Mouse (Mus musculus) ES-E14 (cell line): ENCODE data around the gene Amdhd1. TPM values are rescaled to one million over a fixed set of nuclear protein-coding genes. Genes with fewer than 3 reads are reported as not detected.

Source experiments
- DNase-seq: peaks from one replicate; pipeline ENCODE4 v3.0.0-alpha.2; 2013; ENCODE audit warnings: low read depth, low spot score
- H3K27ac ChIP-seq: 2 replicates; pipeline ENCODE4 v1.5.1; 2012; ENCODE audit warnings: low read depth, mild to moderate bottlenecking, low read length, moderate library complexity, mixed read lengths; ENCODE audit not compliant: poor library complexity, insufficient read depth, severe bottlenecking
- H3K36me3 ChIP-seq: 2 replicates; pipeline ENCODE4 v1.6.1; 2012; ENCODE audit warnings: mild to moderate bottlenecking, low read length, moderate library complexity, mixed read lengths; ENCODE audit not compliant: control insufficient read depth, poor library complexity, insufficient read depth, severe bottlenecking
- H3K4me1 ChIP-seq, 2 experiments: fragments of 150-350 bp in 1 of 2; sonication (generic) in 1 of 2; 2 replicates each; pipeline ENCODE4 v1.6.1; 2012; ENCODE audit warnings: low read length in 2 of 2, mild to moderate bottlenecking in 1 of 2, mixed read lengths in 1 of 2; ENCODE audit not compliant: control insufficient read depth in 2 of 2, insufficient read depth in 2 of 2, poor library complexity in 1 of 2
- H3K4me3 ChIP-seq, 2 experiments: fragments of 150-350 bp in 1 of 2; sonication (generic) in 1 of 2; 2 replicates each; pipeline ENCODE4 v1.5.1; 2012; ENCODE audit warnings: low read length in 2 of 2, low read depth in 1 of 2, mild to moderate bottlenecking in 1 of 2, mixed read lengths in 1 of 2; ENCODE audit not compliant: insufficient read depth in 1 of 2, poor library complexity in 1 of 2, severe bottlenecking in 1 of 2
- H3K9ac ChIP-seq: 2 replicates; pipeline ENCODE4 v1.6.1; 2012; ENCODE audit warnings: low read depth, mild to moderate bottlenecking, low read length, mixed read lengths; ENCODE audit not compliant: poor library complexity, insufficient read depth, severe bottlenecking
- H3K9me3 ChIP-seq: fragments of 150-350 bp; sonication (generic); 2 replicates; pipeline ENCODE4 v1.6.1; 2012; ENCODE audit warnings: low read depth, mild to moderate bottlenecking, low read length; ENCODE audit not compliant: control insufficient read depth, insufficient read depth
- CHD2 ChIP-seq: IDR thresholded peaks from 2 replicates; pipeline ENCODE4 v1.6.1; 2014; ENCODE audit warnings: mild to moderate bottlenecking, low read depth, low read length, inconsistent platforms
- HCFC1 ChIP-seq: IDR thresholded peaks from 2 replicates; pipeline ENCODE4 v1.6.1; 2012; ENCODE audit warnings: low read length, inconsistent platforms, borderline replicate concordance; ENCODE audit not compliant: insufficient read depth
- MAFK ChIP-seq: IDR thresholded peaks from 2 replicates; pipeline ENCODE4 v1.6.1; 2014; ENCODE audit warnings: mild to moderate bottlenecking, low read depth, low read length, inconsistent platforms; ENCODE audit not compliant: insufficient read depth
- ZC3H11A ChIP-seq: IDR thresholded peaks from 2 replicates; pipeline ENCODE4 v1.6.1; 2012; ENCODE audit warnings: low read depth, mild to moderate bottlenecking, inconsistent platforms, low read length, borderline replicate concordance
- ZNF384 ChIP-seq: IDR thresholded peaks from 2 replicates; pipeline ENCODE4 v1.6.1; 2012; ENCODE audit warnings: low read depth, low read length, inconsistent platforms
- in situ Hi-C, 2 experiments: fragments of 600-800 bp; cut with MboI; formaldehyde crosslinking; loops; one replicate each; pipeline ENCODE4 v1.15.1; 2025; ENCODE audit warnings: low sequenced_read_pairs in 2 of 2, inconsistent platforms in 1 of 2; ENCODE audit not compliant: unreplicated experiment in 2 of 2
- total RNA-seq: library from RNA; depleted of rRNA; stranded (reverse); fragments of 300-350 nt; gene quantifications from 2 replicates; pipeline ENCODE4 v1.2.3, GENCODE M21; 2012

Gene Amdhd1
- total RNA-seq, 1 experiment, result 0.40 TPM

DNA sequence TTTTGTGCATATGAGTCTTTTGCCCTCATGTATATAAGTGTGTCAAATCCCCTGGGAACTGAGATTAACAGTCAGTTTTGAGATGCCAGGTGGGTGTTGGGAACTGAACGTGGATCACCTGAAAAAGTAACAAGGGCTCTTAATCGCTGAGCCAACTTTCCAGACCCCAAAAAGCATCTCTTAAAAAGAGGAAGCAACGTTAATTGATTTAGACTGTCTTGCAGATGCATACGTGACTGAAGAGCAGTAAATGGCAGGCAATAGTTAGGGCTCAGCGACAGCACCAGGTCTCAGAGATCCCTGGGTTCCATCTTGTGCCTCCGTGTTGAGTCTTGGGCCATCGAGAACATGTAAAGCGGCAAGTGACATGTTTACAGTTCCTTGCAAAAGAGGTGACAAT lies 12.8 kb upstream of the Amdhd1 start:
- Histone ChIP-seq H3K36me3 (no peaks in the 10 kb centered on the region), H3K4me1 (peaks cover 1 to 10% of the 10 kb centered on the region in 2 experiments; a peak in 3 of 4 replicates), H3K9me3 (no peaks in the 10 kb centered on the region), H3K4me3 (no peak overlapping the region), H3K27ac (no peak overlapping the region), H3K9ac (no peak overlapping the region)
- no peak for DNase-seq
- in situ Hi-C loops, result no loop called here
- TF ChIP-seq ZNF384 (no peak), CHD2 (no peak), MAFK (no peak), ZC3H11A (no peak), HCFC1 (no peak)

GRCm38 (mm10) chr10:93549821-93550220 lies 10.0 kb upstream of the Amdhd1 start:
- Histone ChIP-seq H3K27ac (no peak overlapping the region), H3K9me3 (no peaks in the 10 kb centered on the region), H3K9ac (no peak overlapping the region; the same call in 1 of the 2 replicates), H3K36me3 (no peaks in the 10 kb centered on the region), H3K4me3 (no peak overlapping the region), H3K4me1 (peaks cover 1 to 12% of the 10 kb centered on the region in 2 experiments; a peak in 3 of 4 replicates)
- in situ Hi-C loops, result no loop called here
- DNase-seq, result no peak
- TF ChIP-seq HCFC1, result no peak

DNA sequence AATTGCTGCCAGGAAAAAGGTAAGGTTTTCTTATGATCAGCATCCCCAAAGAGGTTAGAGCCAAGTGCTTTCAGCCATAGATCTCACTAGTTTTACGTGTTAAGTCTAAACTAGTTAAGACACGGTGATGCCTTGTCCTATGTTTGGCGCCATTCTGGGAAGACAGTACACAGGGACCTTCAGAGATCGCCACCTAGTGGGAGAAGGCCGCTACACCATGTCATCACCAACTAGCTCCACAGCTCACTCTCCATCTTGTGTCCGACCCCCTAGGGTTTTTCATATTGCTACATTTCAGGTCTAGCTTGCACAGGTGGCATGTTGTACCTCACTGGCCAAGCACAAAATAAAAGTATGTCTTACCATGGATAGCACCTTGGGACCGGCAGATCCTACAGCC lies 9.2 kb upstream of the Amdhd1 start:
- H3K4me3 ChIP-seq, result no peak overlapping the region
- H3K27ac ChIP-seq, result no peak overlapping the region
- H3K4me1 ChIP-seq, result peaks cover 1 to 13% of the 10 kb centered on the region in 2 experiments; a peak in 3 of 4 replicates
- H3K36me3 ChIP-seq, result no peaks in the 10 kb centered on the region
- TF ChIP-seq ZC3H11A (no peak), HCFC1 (no peak), CHD2 (no peak), MAFK (no peak), ZNF384 (no peak)
- peak; percentile 72 for DNase-seq
- no peak overlapping the region; the same call in 1 of the 2 replicates for H3K9ac ChIP-seq
- no peaks in the 10 kb centered on the region for H3K9me3 ChIP-seq
- in situ Hi-C loops, result no loop called here

GRCm38 (mm10) chr10:93547741-93548270 lies 8.0 kb upstream of the Amdhd1 start:
- 0 out of 2 replicates have a peak overlapping the region, but pooled peaks have one; percentile 18 for H3K9ac ChIP-seq
- no peak for DNase-seq
- H3K4me1 ChIP-seq, result peaks cover 1 to 18% of the 10 kb centered on the region in 2 experiments; a peak in 3 of 4 replicates
- H3K4me3 ChIP-seq, result no peak overlapping the region
- no peak for TF ChIP-seq ZNF384
- TF ChIP-seq CHD2, result no peak
- no peak for TF ChIP-seq MAFK
- no peak for TF ChIP-seq HCFC1
- TF ChIP-seq ZC3H11A, result no peak
- H3K27ac ChIP-seq, result no peak overlapping the region
- in situ Hi-C loops, result no loop called here
- H3K36me3 ChIP-seq, result no peaks in the 10 kb centered on the region
- no peaks in the 10 kb centered on the region for H3K9me3 ChIP-seq

GRCm38 (mm10) chr10:93544172-93544571 lies 4.3 kb upstream of the Amdhd1 start:
- no peak for TF ChIP-seq ZC3H11A
- no peak for TF ChIP-seq MAFK
- no peak for TF ChIP-seq ZNF384
- TF ChIP-seq CHD2, result no peak
- no peak for TF ChIP-seq HCFC1
- peaks cover 0 to 26% of the 10 kb centered on the region in 2 experiments; a peak in 3 of 4 replicates for H3K4me1 ChIP-seq
- H3K36me3 ChIP-seq, result no peaks in the 10 kb centered on the region
- H3K4me3 ChIP-seq, result no peak overlapping the region
- no peaks in the 10 kb centered on the region for H3K9me3 ChIP-seq
- H3K27ac ChIP-seq, result no peak overlapping the region
- H3K9ac ChIP-seq, result no peak overlapping the region
- in situ Hi-C loops, result no loop called here
- no peak for DNase-seq
